Mouse (Mus musculus): ENCODE results near the gene Cog8.

- TF ChIP-seq EP300 (IDR thresholded peaks at IDR 0.05; ENCODE audit: insufficient read depth, low read depth, low read length) (no peak), POLR2A (IDR thresholded peaks at IDR 0.05; ENCODE audit: insufficient read depth, low read length) (no peak)
Measured at GRCm38 (mm10) chr8:107095717-107096365, 39.4 kb upstream of the Cog8 start.
